Mouse (Mus musculus): ENCODE results near the gene 1700001C19Rik.
"Not testable (repeated sequence)": the region's sequence is repeated elsewhere in the genome, so short reads cannot be mapped to it uniquely, and the experiment has no call there.

Gene 1700001C19Rik

GRCm38 (mm10) chr17:47430815-47431214, 6.4 kb downstream of the 1700001C19Rik start:
- no peak for DNase-seq (ENCODE audit: low spot score)

- peak; percentile 58 for DNase-seq (ENCODE audit: low spot score)
These were observed 8.3 kb downstream of the 1700001C19Rik start for GRCm38 (mm10) chr17:47428831-47429304.

- DNase-seq (ENCODE audit: low spot score) = no peak
These were observed 9.9 kb downstream of the 1700001C19Rik start for GRCm38 (mm10) chr17:47427316-47427715.

GRCm38 (mm10) chr17:47424186-47424585, 13.0 kb downstream of the 1700001C19Rik start:
- no peak for DNase-seq (ENCODE audit: low spot score)

- DNase-seq (ENCODE audit: low spot score) = not testable (repeated sequence)
These were observed 14.6 kb downstream of the 1700001C19Rik start for GRCm38 (mm10) chr17:47422616-47423015.

- no peak for DNase-seq (ENCODE audit: low spot score)
These were observed 15.6 kb downstream of the 1700001C19Rik start for GRCm38 (mm10) chr17:47421566-47421965.

GRCm38 (mm10) chr17:47420195-47420594, 17.0 kb downstream of the 1700001C19Rik start:
- no peak for DNase-seq (ENCODE audit: low spot score)

GRCm38 (mm10) chr17:47409897-47410861, 27.0 kb downstream of the 1700001C19Rik start:
- not testable (repeated sequence) for DNase-seq (ENCODE audit: low spot score)

GRCm38 (mm10) chr17:47408558-47408898, 28.6 kb downstream of the 1700001C19Rik start:
- DNase-seq (ENCODE audit: low spot score) = peak; percentile 79

- DNase-seq (ENCODE audit: low spot score) = no peak
These were observed 29.2 kb downstream of the 1700001C19Rik start for GRCm38 (mm10) chr17:47407717-47408557.

GRCm38 (mm10) chr17:47400451-47400850, 36.7 kb downstream of the 1700001C19Rik start, which contains the start of gene Guca1a:
Gene Guca1a, minus strand, starts transcription at chr17:47400584.
- no peak for DNase-seq (ENCODE audit: low spot score)

GRCm38 (mm10) chr17:47399091-47399490, 38.1 kb downstream of the 1700001C19Rik start:
- DNase-seq (ENCODE audit: low spot score) = no peak

- DNase-seq (ENCODE audit: low spot score) = peak; percentile 74
These were observed 41.7 kb downstream of the 1700001C19Rik start for GRCm38 (mm10) chr17:47395376-47395913.

- DNase-seq (ENCODE audit: low spot score) = peak; percentile 17
These were observed 42.8 kb downstream of the 1700001C19Rik start for GRCm38 (mm10) chr17:47394223-47394869.

- DNase-seq (ENCODE audit: low spot score) = peak; percentile 74
These were observed 50.5 kb downstream of the 1700001C19Rik start for GRCm38 (mm10) chr17:47386649-47387048.

- DNase-seq (ENCODE audit: low spot score) = no peak
These were observed 52.0 kb downstream of the 1700001C19Rik start, which contains the start of gene Guca1b for GRCm38 (mm10) chr17:47385145-47385544. Gene Guca1b, plus strand, starts transcription at chr17:47385393.

GRCm38 (mm10) chr17:47384064-47384463, 53.1 kb downstream of the 1700001C19Rik start:
- DNase-seq (ENCODE audit: low spot score) = no peak

- DNase-seq (ENCODE audit: low spot score) = no peak
These were observed 53.9 kb downstream of the 1700001C19Rik start for GRCm38 (mm10) chr17:47383266-47383665.

- no peak for DNase-seq (ENCODE audit: low spot score)
These were observed 55.3 kb downstream of the 1700001C19Rik start for GRCm38 (mm10) chr17:47381917-47382316.

- no peak for DNase-seq (ENCODE audit: low spot score)
These were observed 59.0 kb downstream of the 1700001C19Rik start for GRCm38 (mm10) chr17:47378133-47378532.

- DNase-seq (ENCODE audit: low spot score) = no peak
These were observed 60.3 kb downstream of the 1700001C19Rik start for GRCm38 (mm10) chr17:47376779-47377280.
